Mouse (Mus musculus): ENCODE measurements around the gene Iah1.

Gene Iah1

GRCm38 (mm10) chr12:21318143-21318895, 2.1 kb downstream of the Iah1 start:
- DNase-seq (ENCODE audit: low spot score) = peak; percentile 47

- no peak for DNase-seq (ENCODE audit: low spot score)
Observed at GRCm38 (mm10) chr12:21320317-21320716, 4.1 kb downstream of the Iah1 start.

- DNase-seq (ENCODE audit: low spot score) = no peak
Observed at GRCm38 (mm10) chr12:21321170-21321569, 5.0 kb downstream of the Iah1 start.

- no peak for DNase-seq (ENCODE audit: low spot score)
Observed at GRCm38 (mm10) chr12:21322296-21322695, 6.1 kb downstream of the Iah1 start.

GRCm38 (mm10) chr12:21322856-21323255, 6.7 kb downstream of the Iah1 start:
- no peak for DNase-seq (ENCODE audit: low spot score)

- no peak for DNase-seq (ENCODE audit: low spot score)
Observed at GRCm38 (mm10) chr12:21324101-21324500, 7.9 kb downstream of the Iah1 start.

GRCm38 (mm10) chr12:21325266-21325665, 9.1 kb downstream of the Iah1 start:
- no peak for DNase-seq (ENCODE audit: low spot score)

GRCm38 (mm10) chr12:21326325-21326724, 10.1 kb downstream of the Iah1 start:
- DNase-seq (ENCODE audit: low spot score) = no peak

GRCm38 (mm10) chr12:21329661-21330400, 13.6 kb downstream of the Iah1 start:
- no peak for DNase-seq (ENCODE audit: low spot score)

GRCm38 (mm10) chr12:21330961-21331576, 14.9 kb downstream of the Iah1 start:
- DNase-seq (ENCODE audit: low spot score) = no peak

- DNase-seq (ENCODE audit: low spot score) = no peak
Observed at GRCm38 (mm10) chr12:21331711-21332110, 15.5 kb downstream of the Iah1 start.

GRCm38 (mm10) chr12:21333021-21333420, 16.8 kb downstream of the Iah1 start:
- no peak for DNase-seq (ENCODE audit: low spot score)

- no peak for DNase-seq (ENCODE audit: low spot score)
Observed at GRCm38 (mm10) chr12:21333766-21334165, 17.6 kb downstream of the Iah1 start.

GRCm38 (mm10) chr12:21335869-21336268, 19.7 kb downstream of the Iah1 start:
- no peak for DNase-seq (ENCODE audit: low spot score)

- DNase-seq (ENCODE audit: low spot score) = no peak
Observed at GRCm38 (mm10) chr12:21337171-21337570, 21.0 kb downstream of the Iah1 start.

- DNase-seq (ENCODE audit: low spot score) = no peak
Observed at GRCm38 (mm10) chr12:21340674-21341073, 24.5 kb downstream of the Iah1 start.

GRCm38 (mm10) chr12:21346972-21347371, 30.8 kb downstream of the Iah1 start:
- no peak for DNase-seq (ENCODE audit: low spot score)

- no peak for DNase-seq (ENCODE audit: low spot score)
Observed at GRCm38 (mm10) chr12:21350113-21350876, 34.1 kb downstream of the Iah1 start.

GRCm38 (mm10) chr12:21353681-21354080, 37.5 kb downstream of the Iah1 start:
- no peak for DNase-seq (ENCODE audit: low spot score)

- DNase-seq (ENCODE audit: low spot score) = no peak
Observed at GRCm38 (mm10) chr12:21362686-21363085, 46.5 kb downstream of the Iah1 start.

GRCm38 (mm10) chr12:21363195-21363594, 47.0 kb downstream of the Iah1 start:
- DNase-seq (ENCODE audit: low spot score) = no peak
